Comparison of ENCODE assay signal across 8 mouse cellular contexts in the genomic region with DNA sequence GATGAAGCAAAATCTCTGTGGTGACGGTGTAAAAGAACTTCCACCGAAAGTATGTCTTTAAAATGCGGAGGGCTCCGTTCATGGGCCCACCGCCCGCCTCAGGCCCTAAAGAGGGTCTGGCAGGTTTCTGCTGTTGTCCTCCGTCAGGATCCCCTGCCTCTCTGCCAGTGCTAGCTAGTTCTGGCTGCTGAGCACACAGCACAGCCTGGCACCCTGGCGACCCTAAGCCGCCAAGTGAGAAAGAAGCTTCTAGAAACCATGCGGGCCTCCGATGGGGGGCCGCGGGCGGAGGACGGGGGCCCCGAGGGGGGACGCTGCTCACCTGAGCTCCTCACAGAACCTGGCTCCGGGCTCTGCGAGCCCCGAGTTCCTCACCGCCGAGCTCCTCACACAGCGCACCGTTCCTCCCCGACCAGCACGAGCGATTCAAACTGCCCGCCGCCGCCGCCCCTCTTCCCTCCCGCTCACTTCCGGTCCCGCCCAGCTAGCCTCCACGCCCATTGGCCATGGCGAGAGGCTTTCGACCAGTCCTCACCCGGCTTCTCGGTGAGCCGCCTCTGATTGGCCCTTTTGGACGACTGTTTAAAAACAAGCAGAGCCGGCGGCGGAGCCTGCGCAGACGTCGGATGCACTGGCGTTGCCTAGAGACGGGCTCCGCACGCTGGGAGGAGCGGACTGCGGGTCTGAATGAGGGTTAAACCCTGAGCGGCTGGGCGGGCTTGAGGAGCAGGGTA. TPM values are rescaled to one million over a fixed set of nuclear protein-coding genes. Genes with fewer than 3 reads are reported as not detected.
DNase-seq lines count a peak whose midpoint lies in the region; ATAC-seq and TF ChIP-seq lines count a peak whose summit lies in the region.

A gene (minus strand): TSS at position 433 of the 734 bp plus-strand sequence.

- peak; percentile 56 to 83 for TF ChIP-seq POLR2A in MEL (IDR thresholded peaks at IDR 0.05; ENCODE audit: control insufficient read depth in 1 of 2, insufficient read depth in 1 of 2, low read depth in 1 of 2, low read length in 2 of 2, poor library complexity in 1 of 2)
- TF ChIP-seq POLR2A in cerebellum, adult 2 months (IDR thresholded peaks at IDR 0.05; ENCODE audit: borderline replicate concordance, insufficient read depth, low read length) = no peak

- no peak for TF ChIP-seq CTCF in MEL (IDR thresholded peaks at IDR 0.05 in 2 of 3, conservative IDR thresholded peaks at IDR 0.05 in 1 of 3; ENCODE audit: control insufficient read depth in 1 of 3, insufficient read depth in 1 of 3, low read depth in 2 of 3, low read length in 3 of 3, poor library complexity in 1 of 3, severe bottlenecking in 1 of 3)
- TF ChIP-seq CTCF in cerebellum, adult 2 months (IDR thresholded peaks at IDR 0.05; ENCODE audit: borderline replicate concordance, insufficient read depth, low read depth, low read length) = no peak
- TF ChIP-seq CTCF in forebrain, postnatal 0 days (IDR thresholded peaks at IDR 0.05; ENCODE audit: low read depth) = no peak

- H3K79me2 ChIP-seq in MEL (ENCODE audit: control insufficient read depth, insufficient read depth, low read length, poor library complexity) = peaks cover 17% of the 10 kb centered on the region

- WGBS in cerebellum, adult 2 months = under 1% methylated on average over 55 of the region's 55 CpGs
- WGBS in forebrain, postnatal 0 days = under 1% methylated on average over 55 of the region's 55 CpGs
- WGBS in lung, embryonic 15.5 days = under 1% methylated on average over 55 of the region's 55 CpGs

- peak; percentile 100 for ATAC-seq in forebrain, postnatal 0 days
- ATAC-seq in lung, embryonic 15.5 days (ENCODE audit: borderline replicate concordance, extremely low read depth, low FRiP score, low TSS enrichment) = peak; percentile 100

- no peak for TF ChIP-seq RAD21 in MEL (IDR thresholded peaks at IDR 0.05; ENCODE audit: low read depth, low read length)

- DNase-seq in MEL (ENCODE audit: low read depth, low spot score) = peak; percentile 98
- DNase-seq in cerebellum, adult 2 months = peak; percentile 96 to 97
- peak; percentile 99 for DNase-seq in forebrain, postnatal 0 days
- DNase-seq in heart, postnatal 4 days = peak; percentile 99
- peak; percentile 97 for DNase-seq in layer of hippocampus, adult 8-10 months (ENCODE audit: low spot score in 2 of 2)
- DNase-seq in ovary, adult 18-20 months (ENCODE audit: low spot score) = peak; percentile 98
- DNase-seq in thymus, postnatal 0 days (ENCODE audit: low spot score) = peak; percentile 98

- peaks cover 11 to 23% of the 10 kb centered on the region in 2 experiments for H3K36me3 ChIP-seq in MEL (ENCODE audit: control insufficient read depth in 1 of 2, insufficient read depth in 2 of 2, low read length in 2 of 2)
- H3K36me3 ChIP-seq in forebrain, postnatal 0 days (ENCODE audit: insufficient read depth) = no peaks in the 10 kb centered on the region
- H3K36me3 ChIP-seq in lung, embryonic 15.5 days = peaks cover 21% of the 10 kb centered on the region

- peak within 1 kb of the TSS; percentile 89 for H3K4me2 ChIP-seq in forebrain, postnatal 0 days (ENCODE audit: low read depth)
- H3K4me2 ChIP-seq in lung, embryonic 15.5 days = peak within 1 kb of the TSS; percentile 85

- H3K9me3 ChIP-seq in MEL (replicated peaks; ENCODE audit: insufficient read depth, low read length) = no peaks in the 10 kb centered on the region
- no peaks in the 10 kb centered on the region for H3K9me3 ChIP-seq in forebrain, postnatal 0 days (ENCODE audit: low read length)
- no peaks in the 10 kb centered on the region for H3K9me3 ChIP-seq in lung, embryonic 15.5 days

- no peaks in the 10 kb centered on the region for H3K27me3 ChIP-seq in MEL (ENCODE audit: control insufficient read depth in 1 of 2, insufficient read depth in 2 of 2, low read length in 2 of 2)
- no peaks in the 10 kb centered on the region for H3K27me3 ChIP-seq in cerebellum, adult 2 months (ENCODE audit: control insufficient read depth, insufficient read depth, low read length)
- H3K27me3 ChIP-seq in forebrain, postnatal 0 days (ENCODE audit: insufficient read depth, low read length) = no peaks in the 10 kb centered on the region
- H3K27me3 ChIP-seq in lung, embryonic 15.5 days = no peaks in the 10 kb centered on the region

- peak within 1 kb of the TSS; percentile 89 to 95 for H3K4me3 ChIP-seq in MEL (ENCODE audit: control insufficient read depth in 1 of 2, insufficient read depth in 1 of 2, low read depth in 2 of 2, low read length in 2 of 2)
- peak within 1 kb of the TSS; percentile 77 for H3K4me3 ChIP-seq in cerebellum, adult 2 months (replicated peaks; ENCODE audit: insufficient read depth, low read depth, low read length)
- peak within 1 kb of the TSS; percentile 55 for H3K4me3 ChIP-seq in forebrain, postnatal 0 days (ENCODE audit: low read depth, low read length)
- H3K4me3 ChIP-seq in lung, embryonic 15.5 days = peak within 1 kb of the TSS; percentile 88

- peaks cover 2 to 12% of the 10 kb centered on the region in 2 experiments; a peak in 3 of 4 replicates for H3K4me1 ChIP-seq in MEL (ENCODE audit: control insufficient read depth in 1 of 2, insufficient read depth in 2 of 2, low read length in 2 of 2)
- H3K4me1 ChIP-seq in cerebellum, adult 2 months (ENCODE audit: control insufficient read depth, insufficient read depth, low read length) = no peaks in the 10 kb centered on the region
- H3K4me1 ChIP-seq in forebrain, postnatal 0 days (ENCODE audit: insufficient read depth) = 0 out of 2 replicates have a peak, but pooled peaks cover 3% of the 10 kb centered on the region
- H3K4me1 ChIP-seq in lung, embryonic 15.5 days = peaks cover 34% of the 10 kb centered on the region

- no peak for TF ChIP-seq EP300 in MEL (IDR thresholded peaks at IDR 0.05; ENCODE audit: low read depth in 1 of 2, low read length in 2 of 2)

- H3K9ac ChIP-seq in MEL (ENCODE audit: control insufficient read depth, low read depth, low read length, poor library complexity, severe bottlenecking) = peak within 1 kb of the TSS; percentile 94
- peak within 1 kb of the TSS; percentile 40 for H3K9ac ChIP-seq in forebrain, postnatal 0 days
- peak within 1 kb of the TSS; percentile 76 for H3K9ac ChIP-seq in lung, embryonic 15.5 days

- H3K27ac ChIP-seq in MEL (ENCODE audit: control insufficient read depth, low read depth, low read length) = peak within 1 kb of the TSS; percentile 50; the same call in 1 of the 2 replicates
- no peak within 1 kb of the TSS for H3K27ac ChIP-seq in cerebellum, adult 2 months (ENCODE audit: insufficient read depth, low read length)
- H3K27ac ChIP-seq in forebrain, postnatal 0 days (ENCODE audit: low read depth, low read length) = no peak within 1 kb of the TSS
- peak within 1 kb of the TSS; percentile 57 for H3K27ac ChIP-seq in lung, embryonic 15.5 days

TF ChIP-seq in MEL, 35 proteins besides CTCF, POLR2A, EP300 and RAD21 (continues in another document):
- TF ChIP-seq KAT2A (conservative IDR thresholded peaks at IDR 0.05; ENCODE audit: low read depth, low read length) = no peak
- TF ChIP-seq E2F4 (IDR thresholded peaks at IDR 0.05; ENCODE audit: borderline replicate concordance, low read depth, low read length) = peak; percentile 69; the same call in 1 of the 2 replicates
- peak; percentile 75; the same call in 1 of the 2 replicates for TF ChIP-seq POLR2AphosphoS2 (IDR thresholded peaks at IDR 0.05; ENCODE audit: low read length)
- peak; percentile 82 for TF ChIP-seq NELFE (IDR thresholded peaks at IDR 0.05; ENCODE audit: low read depth, low read length)
- TF ChIP-seq SIN3A (IDR thresholded peaks at IDR 0.05; ENCODE audit: low read length) = peak; percentile 98
- no peak for TF ChIP-seq GABPA (IDR thresholded peaks at IDR 0.05; ENCODE audit: low read depth, low read length)
- TF ChIP-seq UBTF (IDR thresholded peaks at IDR 0.05; ENCODE audit: borderline replicate concordance, insufficient read depth, low read depth, low read length) = no peak
- peak; percentile 79 for TF ChIP-seq HCFC1 (IDR thresholded peaks at IDR 0.05; ENCODE audit: low read depth, low read length)
- no peak for TF ChIP-seq USF1 (IDR thresholded peaks at IDR 0.05; ENCODE audit: low read depth, low read length)
- TF ChIP-seq GATA1 (IDR thresholded peaks at IDR 0.05; ENCODE audit: low read depth, low read length) = no peak
- no peak for TF ChIP-seq SMC3 (IDR thresholded peaks at IDR 0.05; ENCODE audit: low read depth, low read length)
- peak; percentile 70; the same call in 1 of the 2 replicates for TF ChIP-seq MAZ (IDR thresholded peaks at IDR 0.05; ENCODE audit: low read depth, low read length)
- no peak for TF ChIP-seq MYC (IDR thresholded peaks at IDR 0.05; ENCODE audit: low read depth, low read length)
- TF ChIP-seq TCF12 (IDR thresholded peaks at IDR 0.05; ENCODE audit: low read depth, low read length) = peak; percentile 61; the same call in 1 of the 2 replicates
- TF ChIP-seq NRF1 (IDR thresholded peaks at IDR 0.05; ENCODE audit: insufficient read depth, low read depth, low read length, poor library complexity, severe bottlenecking) = peak; percentile 86
- TF ChIP-seq MAX (IDR thresholded peaks at IDR 0.05; ENCODE audit: low read length) = peak; percentile 70
- TF ChIP-seq TBP (IDR thresholded peaks at IDR 0.05; ENCODE audit: low read depth, low read length) = peak; percentile 35
- peak; percentile 94 for TF ChIP-seq MXI1 (IDR thresholded peaks at IDR 0.05; ENCODE audit: low read depth, low read length)
- TF ChIP-seq ZKSCAN1 (IDR thresholded peaks at IDR 0.05; ENCODE audit: low read depth, low read length) = no peak
- TF ChIP-seq CHD2 (IDR thresholded peaks at IDR 0.05; ENCODE audit: low read length) = no peak
- TF ChIP-seq TAL1 (IDR thresholded peaks at IDR 0.05; ENCODE audit: low read length) = no peak
- peak; percentile 81; the same call in 1 of the 2 replicates for TF ChIP-seq ZMIZ1 (IDR thresholded peaks at IDR 0.05; ENCODE audit: low read depth, low read length)
- TF ChIP-seq MEF2A (IDR thresholded peaks at IDR 0.05; ENCODE audit: extremely low read depth, insufficient replicate concordance, low read depth, low read length, poor library complexity, severe bottlenecking) = no peak

RNA-seq across cellular contexts. Expression of the gene that starts here (rescaled TPM):
- 16.6 and 25.2 TPM in 2 replicates for total RNA-seq in MEL (2012; rRNA removed)
- polyA plus RNA-seq in MEL (2012; ENCODE audit: insufficient read depth in 1 of 2, insufficient read length in 2 of 2, low read depth in 1 of 2, low replicate concordance in 2 of 2, missing spikeins in 1 of 2) = 10 to 100 TPM; 34.5 to 63.2 TPM
- 0.05 and 0.07 TPM in 2 replicates for polyA plus RNA-seq in cerebellum, adult 2 months (2012; rRNA removed)
- total RNA-seq in forebrain, postnatal 0 days (2014; rRNA removed) = 3.0 and 6.4 TPM in 2 replicates
- 9.0 and 14.5 TPM in 2 replicates for polyA plus RNA-seq in forebrain, postnatal 0 days (2015; fragmentation: Nextera tagmentation; extraction: Ambion mirVana)
- total RNA-seq in heart, postnatal 4 days (2021) = 10 to 100 TPM; 49.5 to 65.6 TPM
- 1 to 10 TPM in 1 of 4 experiments, under 1 TPM in 3; 0.33 to 1.5 (median 0.54) TPM for total RNA-seq in layer of hippocampus, adult 8-10 months (2022)
- 96.7 and 101 TPM in 2 replicates for polyA plus RNA-seq in lung, embryonic 15.5 days (2015; fragmentation: Nextera tagmentation; extraction: Ambion mirVana)
- 77.8 and 101 TPM in 2 replicates for polyA plus RNA-seq in thymus, postnatal 0 days (2015; fragmentation: Nextera tagmentation; extraction: Ambion mirVana)

Comparison
In these comparisons a context has a peak if more than half of its experiments do, and no peak if none do; other contexts are left out.
1. Peak in DNase-seq and H3K4me3 ChIP-seq in cerebellum, adult 2 months; RNA of the gene not detected or under 1 TPM.
2. H3K27ac ChIP-seq: peak in MEL (single experiment) and lung, embryonic 15.5 days (single experiment); none in cerebellum, adult 2 months (single experiment) and forebrain, postnatal 0 days (single experiment).
3. H3K9ac ChIP-seq: peak in every context shown above with its lines; median percentile 94 in MEL; 76 in lung, embryonic 15.5 days; 40 in forebrain, postnatal 0 days.
4. Peak in every context shown above with its lines, with median percentiles within 50 percentile points of each other: DNase-seq and H3K4me3 ChIP-seq.